Mouse (Mus musculus): Measurements from ENCODE around the gene Ccdc8. TPM values are rescaled to one million over a fixed set of nuclear protein-coding genes. Genes with fewer than 3 reads are reported as not detected.

Gene Ccdc8
- polyA plus RNA-seq (2017; shearing (Covaris generic)) = 0.12 TPM

GRCm38 (mm10) chr7:16992451-16992807, at the start of gene Ccdc8:
Gene Ccdc8 (plus strand): TSS chr7:16992708.

GRCm38 (mm10) chr7:16944061-16944807, 48.3 kb upstream of the Ccdc8 start, which contains the start of gene Pnmal2:
Gene Pnmal2 (plus strand): TSS chr7:16944682.

GRCm38 (mm10) chr7:16959539-16960187, 32.8 kb upstream of the Ccdc8 start, which contains the start of gene Pnmal1:
Gene Pnmal1 (plus strand): TSS chr7:16959679.

GRCm38 (mm10) chr7:16982859-16983568, 9.5 kb upstream of the Ccdc8 start, which contains the start of gene Gm42372:
Gene Gm42372 (plus strand): TSS chr7:16983086.

GRCm38 (mm10) chr7:17027588-17028343, 35.3 kb downstream of the Ccdc8 start, which contains the start of gene Ppp5c:
Gene Ppp5c (minus strand): TSS chr7:17027924.

Other genes with a start within 250 kb of the Ccdc8 start
- gene Slc1a5, start 211.4 kb upstream of the Ccdc8 start, polyA plus RNA-seq (2017; shearing (Covaris generic)) = 99.6 TPM
- gene Strn4, start 176.8 kb upstream of the Ccdc8 start, polyA plus RNA-seq (2017; shearing (Covaris generic)) = 25.3 TPM
- 6.5 TPM for gene Fkrp, start 176.0 kb upstream of the Ccdc8 start, polyA plus RNA-seq (2017; shearing (Covaris generic))
- gene Prkd2, start 149.8 kb upstream of the Ccdc8 start, polyA plus RNA-seq (2017; shearing (Covaris generic)) = 242 TPM
- not detected for gene Dact3, start 117.4 kb upstream of the Ccdc8 start, polyA plus RNA-seq (2017; shearing (Covaris generic))
- not detected for gene Gng8, start 100.9 kb upstream of the Ccdc8 start, polyA plus RNA-seq (2017; shearing (Covaris generic))
- 8.3 TPM for gene Ptgir, start 86.2 kb upstream of the Ccdc8 start, polyA plus RNA-seq (2017; shearing (Covaris generic))
- 71.9 TPM for gene Calm3, start 68.6 kb upstream of the Ccdc8 start, polyA plus RNA-seq (2017; shearing (Covaris generic))
- not detected for gene Pnmal2, start 48.0 kb upstream of the Ccdc8 start, polyA plus RNA-seq (2017; shearing (Covaris generic))
- gene Pnmal1, start 33.0 kb upstream of the Ccdc8 start, polyA plus RNA-seq (2017; shearing (Covaris generic)) = not detected
- 5.4 TPM for gene Gm42372, start 9.6 kb upstream of the Ccdc8 start, polyA plus RNA-seq (2017; shearing (Covaris generic))
- 141 TPM for gene Ppp5c, start 35.2 kb downstream of the Ccdc8 start, polyA plus RNA-seq (2017; shearing (Covaris generic))
- gene Hif3a, start 69.7 kb downstream of the Ccdc8 start, polyA plus RNA-seq (2017; shearing (Covaris generic)) = 1.5 TPM
- 0.71 TPM for gene Psg16, start 81.3 kb downstream of the Ccdc8 start, polyA plus RNA-seq (2017; shearing (Covaris generic))
- gene Ceacam3, start 157.6 kb downstream of the Ccdc8 start, polyA plus RNA-seq (2017; shearing (Covaris generic)) = not detected
- gene Psg29, start 210.8 kb downstream of the Ccdc8 start, polyA plus RNA-seq (2017; shearing (Covaris generic)) = not detected

Data from inflammation-experienced regulatory T-cells, adult 16 weeks (primary cell).